Mouse (Mus musculus) myocyte (in vitro differentiated cells): ENCODE results near the gene Stk38. TPM values are rescaled to one million over a fixed set of nuclear protein-coding genes. Genes with fewer than 3 reads are reported as not detected.

ENCODE experiments used
- H3K27me3 ChIP-seq: one replicate; pipeline ENCODE4 v1.6.1; 2011; ENCODE audit not compliant: control insufficient read depth, insufficient read depth, insufficient read length
- H3K36me3 ChIP-seq: one replicate; pipeline ENCODE4 v1.6.1; 2011; ENCODE audit not compliant: control insufficient read depth, insufficient read depth
- H3K4me2 ChIP-seq: one replicate; pipeline ENCODE4 v1.6.1; 2011; ENCODE audit warnings: low read depth, control low read depth
- H3K4me3 ChIP-seq: one replicate; pipeline ENCODE4 v1.5.1; 2011; ENCODE audit warnings: mild to moderate bottlenecking, control low read depth, moderate library complexity
- H3K79me2 ChIP-seq: one replicate; pipeline ENCODE4 v1.6.1; 2011; ENCODE audit not compliant: control insufficient read depth, insufficient read depth
- H3ac ChIP-seq: one replicate; pipeline ENCODE4 v1.6.1; 2011; ENCODE audit not compliant: control insufficient read depth, insufficient read length
- CEBPB ChIP-seq: IDR thresholded peaks from 2 replicates; pipeline ENCODE4 v1.6.1; 2011; ENCODE audit warnings: mild to moderate bottlenecking, moderate library complexity; ENCODE audit not compliant: poor library complexity, insufficient read depth, severe bottlenecking
- E2F4 ChIP-seq: IDR thresholded peaks from one replicate; pipeline ENCODE4 v1.6.1; 2011; ENCODE audit warnings: mild to moderate bottlenecking, control low read depth, moderate library complexity; ENCODE audit not compliant: insufficient read depth
- MAX ChIP-seq: IDR thresholded peaks from one replicate; pipeline ENCODE4 v1.6.1; 2011; ENCODE audit warnings: low read depth, mild to moderate bottlenecking, control low read depth
- MYOD1 ChIP-seq, 3 experiments: IDR thresholded peaks; one replicate each; pipeline ENCODE4 v1.6.1; 2011; ENCODE audit warnings: control low read depth in 2 of 3, low read depth in 2 of 3, mild to moderate bottlenecking in 2 of 3, moderate library complexity in 1 of 3; ENCODE audit not compliant: insufficient read length in 2 of 3, control insufficient read depth in 1 of 3
- MYOG ChIP-seq, 3 experiments: IDR thresholded peaks; one replicate each; pipeline ENCODE4 v1.6.1; 2011; ENCODE audit warnings: control low read depth in 2 of 3, low read depth in 2 of 3, mild to moderate bottlenecking in 2 of 3; ENCODE audit not compliant: insufficient read length in 2 of 3, control insufficient read depth in 1 of 3, insufficient read depth in 1 of 3
- POLR2A ChIP-seq: IDR thresholded peaks from one replicate; pipeline ENCODE4 v1.6.1; 2011; ENCODE audit warnings: low read depth, mild to moderate bottlenecking, control low read depth, moderate library complexity; ENCODE audit not compliant: insufficient read length
- POLR2AphosphoS2 ChIP-seq: IDR thresholded peaks from one replicate; pipeline ENCODE4 v1.6.1; 2011; ENCODE audit warnings: low read depth, control low read depth; ENCODE audit not compliant: insufficient read length
- REST ChIP-seq: IDR thresholded peaks from one replicate; pipeline ENCODE4 v1.6.1; 2011; ENCODE audit warnings: mild to moderate bottlenecking, control low read depth, moderate library complexity; ENCODE audit not compliant: insufficient read depth, insufficient read length
- SRF ChIP-seq: IDR thresholded peaks from one replicate; pipeline ENCODE4 v1.6.1; 2011; ENCODE audit warnings: low read depth; ENCODE audit not compliant: control insufficient read depth, insufficient read length
- TCF12 ChIP-seq: IDR thresholded peaks from one replicate; pipeline ENCODE4 v1.6.1; 2011; ENCODE audit warnings: mild to moderate bottlenecking, control low read depth; ENCODE audit not compliant: poor library complexity, insufficient read depth, severe bottlenecking
- TCF3 ChIP-seq: IDR thresholded peaks from one replicate; pipeline ENCODE4 v1.6.1; 2011; ENCODE audit warnings: low read depth, control low read depth; ENCODE audit not compliant: insufficient read length
- USF1 ChIP-seq: IDR thresholded peaks from one replicate; pipeline ENCODE4 v1.6.1; 2011; ENCODE audit warnings: low read depth, mild to moderate bottlenecking, control low read depth, moderate library complexity
- polyA plus RNA-seq: library from polyadenylated mRNA; unstranded; fragments of >200 nt; fragmentation: generic; extraction: Trizol; gene quantifications from one replicate; pipeline ENCODE4 v1.2.1, GENCODE M21; 2012; ENCODE audit warnings: missing spikeins

Stk38 gene
- polyA plus RNA-seq, 1 experiment = 28.3 TPM

DNA sequence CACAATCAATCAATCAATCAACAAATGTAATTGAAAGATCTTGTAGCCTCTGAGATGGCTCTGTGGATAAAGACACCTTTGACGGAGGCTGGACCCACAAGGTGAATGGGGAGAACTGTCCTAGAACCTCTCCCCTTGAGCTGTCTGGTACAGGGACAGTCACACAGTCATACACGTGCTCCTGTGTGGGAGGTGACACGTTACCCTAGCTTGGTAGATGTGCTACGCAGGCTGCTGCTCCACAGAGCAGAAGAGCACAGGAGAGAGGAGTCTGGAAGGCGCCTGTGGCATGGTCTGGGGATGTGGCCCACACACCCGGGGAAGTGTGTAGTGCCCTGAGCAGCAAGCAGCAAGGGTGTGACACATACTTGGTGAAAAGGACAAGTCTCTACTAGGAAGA lies 46.6 kb upstream of the Stk38 start:
- no peak for TF ChIP-seq MAX
- TF ChIP-seq REST = no peak
- no peak for TF ChIP-seq MYOG (IDR thresholded peaks at IDR 0.05; ENCODE audit: control insufficient read depth in 1 of 3, insufficient read depth in 1 of 3, insufficient read length in 2 of 3, low read depth in 2 of 3)
- TF ChIP-seq E2F4 = no peak
- TF ChIP-seq POLR2AphosphoS2 = peak; percentile 87
- peak; percentile 42 for TF ChIP-seq POLR2A
- no peak for TF ChIP-seq TCF3
- TF ChIP-seq TCF12 = no peak
- TF ChIP-seq MYOD1 (IDR thresholded peaks at IDR 0.05; ENCODE audit: control insufficient read depth in 1 of 3, insufficient read length in 2 of 3, low read depth in 2 of 3) = no peak
- no peak for TF ChIP-seq SRF
- TF ChIP-seq CEBPB = no peak
- Histone ChIP-seq H3K4me2 (peak overlapping the region; percentile 59), H3K36me3 (no peaks in the 10 kb centered on the region), H3K79me2 (no peaks in the 10 kb centered on the region), H3ac (no peak overlapping the region), H3K27me3 (no peaks in the 10 kb centered on the region), H3K4me3 (no peak overlapping the region)

DNA sequence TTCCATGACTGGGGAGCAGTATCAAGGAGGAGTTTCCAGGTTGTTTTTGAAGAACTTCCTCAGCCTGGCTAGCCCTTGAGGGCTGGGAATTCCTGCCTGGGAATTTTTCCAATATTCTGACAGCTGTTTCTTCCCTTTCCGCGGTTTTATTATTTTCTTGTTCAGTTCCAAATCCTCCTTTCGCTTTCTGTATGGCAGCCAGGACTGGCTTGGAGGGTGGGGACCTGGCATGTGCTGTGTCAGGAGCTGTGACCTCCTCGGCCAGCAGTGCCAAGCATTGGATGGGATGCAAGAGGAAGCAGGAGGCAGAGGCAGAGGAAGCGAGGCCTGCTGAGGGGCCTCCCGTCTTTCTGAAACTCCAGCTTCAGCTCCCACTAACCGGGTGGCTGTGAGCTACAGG lies 46.0 kb upstream of the Stk38 start:
- Histone ChIP-seq H3K79me2 (no peaks in the 10 kb centered on the region), H3ac (no peak overlapping the region), H3K4me2 (peak overlapping the region; percentile 59), H3K4me3 (no peak overlapping the region), H3K36me3 (no peaks in the 10 kb centered on the region), H3K27me3 (no peaks in the 10 kb centered on the region)
- TF ChIP-seq TCF3 (no peak), TCF12 (peak; percentile 72), MYOG (IDR thresholded peaks at IDR 0.05; ENCODE audit: control insufficient read depth in 1 of 3, insufficient read depth in 1 of 3, insufficient read length in 2 of 3, low read depth in 2 of 3) (peak in 1 of 3 experiments; percentile 85), REST (no peak), MYOD1 (IDR thresholded peaks at IDR 0.05; ENCODE audit: control insufficient read depth in 1 of 3, insufficient read length in 2 of 3, low read depth in 2 of 3) (peak; percentile 5 to 72 (median 41)), SRF (no peak), MAX (no peak), E2F4 (no peak), CEBPB (no peak), POLR2A (peak; percentile 50), USF1 (no peak), POLR2AphosphoS2 (peak; percentile 73)

DNA sequence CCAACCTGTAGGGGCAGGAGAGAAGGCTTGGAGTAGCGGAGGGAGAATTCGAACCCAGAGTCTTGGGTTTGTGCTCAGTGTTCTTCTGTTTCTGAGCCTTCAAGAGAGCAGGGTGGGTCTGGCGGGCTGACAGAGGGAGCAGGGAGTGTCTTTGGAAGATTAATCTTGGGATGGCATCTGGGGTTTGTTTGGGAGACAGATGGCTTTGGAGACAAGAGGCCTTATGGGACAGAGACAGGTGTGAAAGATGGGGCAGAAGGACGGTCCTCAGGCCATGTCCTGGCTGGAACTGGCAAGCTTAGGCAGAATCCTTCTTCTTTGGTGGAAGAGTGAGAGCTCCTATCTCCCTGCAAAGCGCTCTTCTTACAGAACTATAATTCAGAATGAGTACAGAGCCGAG lies 45.3 kb upstream of the Stk38 start:
- H3K4me2 ChIP-seq = peak overlapping the region; percentile 59
- no peaks in the 10 kb centered on the region for H3K36me3 ChIP-seq
- H3ac ChIP-seq = no peak overlapping the region
- H3K79me2 ChIP-seq = no peaks in the 10 kb centered on the region
- TF ChIP-seq TCF12 = peak; percentile 82
- peak; percentile 6 to 90 (median 90) for TF ChIP-seq MYOG (IDR thresholded peaks at IDR 0.05; ENCODE audit: control insufficient read depth in 1 of 3, insufficient read depth in 1 of 3, insufficient read length in 2 of 3, low read depth in 2 of 3)
- peak; percentile 76 to 87 (median 86) for TF ChIP-seq MYOD1 (IDR thresholded peaks at IDR 0.05; ENCODE audit: control insufficient read depth in 1 of 3, insufficient read length in 2 of 3, low read depth in 2 of 3)
- peak; percentile 52 for TF ChIP-seq POLR2AphosphoS2
- peak; percentile 38 for TF ChIP-seq TCF3
- TF ChIP-seq CEBPB = no peak
- H3K27me3 ChIP-seq = no peaks in the 10 kb centered on the region
- no peak overlapping the region for H3K4me3 ChIP-seq

DNA sequence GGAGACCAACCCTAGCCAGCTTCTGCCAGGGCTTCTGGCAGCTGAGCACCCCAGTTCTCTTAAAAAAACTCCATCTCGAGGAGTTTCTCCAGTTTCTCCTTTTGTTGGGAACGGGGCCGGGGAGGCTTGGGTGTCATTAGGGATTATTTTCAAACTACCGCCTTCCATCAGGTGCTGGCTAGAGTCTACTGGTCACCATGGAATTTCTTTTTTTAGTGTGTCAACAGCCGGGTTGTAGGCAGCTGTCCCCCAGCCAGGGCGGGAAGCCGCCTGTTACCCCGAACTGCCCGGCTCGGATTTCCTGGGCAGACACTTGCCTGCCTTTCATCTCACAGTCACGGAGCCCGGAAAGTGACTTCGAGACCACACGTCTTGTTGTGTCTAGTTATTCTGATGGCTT lies 43.0 kb upstream of the Stk38 start:
- Histone ChIP-seq H3K36me3 (peaks cover 6% of the 10 kb centered on the region), H3K4me2 (peak overlapping the region; percentile 70), H3ac (no peak overlapping the region), H3K27me3 (no peaks in the 10 kb centered on the region), H3K4me3 (no peak overlapping the region), H3K79me2 (no peaks in the 10 kb centered on the region)
- TF ChIP-seq MAX (no peak), CEBPB (no peak), TCF3 (peak; percentile 90), MYOD1 (IDR thresholded peaks at IDR 0.05; ENCODE audit: control insufficient read depth in 1 of 3, insufficient read length in 2 of 3, low read depth in 2 of 3) (peak; percentile 12 to 96 (median 87)), TCF12 (peak; percentile 96), POLR2AphosphoS2 (no peak), MYOG (IDR thresholded peaks at IDR 0.05; ENCODE audit: control insufficient read depth in 1 of 3, insufficient read depth in 1 of 3, insufficient read length in 2 of 3, low read depth in 2 of 3) (peak; percentile 93 to 98 (median 94))

DNA sequence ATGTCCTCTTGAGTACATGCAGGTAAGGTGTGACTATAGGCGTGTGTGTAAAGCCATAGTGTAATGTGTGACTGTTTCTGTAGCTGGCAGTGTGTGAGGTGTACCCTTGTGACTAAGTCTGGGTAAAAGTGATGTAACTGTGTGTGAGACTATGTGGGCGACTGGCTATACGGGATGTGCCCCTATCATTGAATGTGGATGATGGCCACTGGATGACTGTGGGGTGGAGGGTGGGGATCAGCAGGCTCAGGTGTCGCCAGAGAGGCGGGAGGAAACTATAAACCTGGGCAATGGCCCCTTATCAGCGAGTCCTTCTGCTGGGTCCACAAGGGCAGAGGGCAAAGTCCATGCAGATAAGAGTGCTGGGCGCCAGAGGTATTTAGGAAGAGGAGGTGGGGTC lies 42.1 kb upstream of the Stk38 start:
- Histone ChIP-seq H3K79me2 (no peaks in the 10 kb centered on the region), H3K4me2 (peak overlapping the region; percentile 70), H3K27me3 (no peaks in the 10 kb centered on the region), H3K4me3 (no peak overlapping the region), H3ac (no peak overlapping the region), H3K36me3 (peaks cover 15% of the 10 kb centered on the region)
- TF ChIP-seq POLR2AphosphoS2 (peak; percentile 59), MYOD1 (IDR thresholded peaks at IDR 0.05; ENCODE audit: control insufficient read depth in 1 of 3, insufficient read length in 2 of 3, low read depth in 2 of 3) (peak in 1 of 3 experiments; percentile 23), MAX (no peak)
